Mouse (Mus musculus): ENCODE measurements around the gene Zfand3.

Gene Zfand3

DNA sequence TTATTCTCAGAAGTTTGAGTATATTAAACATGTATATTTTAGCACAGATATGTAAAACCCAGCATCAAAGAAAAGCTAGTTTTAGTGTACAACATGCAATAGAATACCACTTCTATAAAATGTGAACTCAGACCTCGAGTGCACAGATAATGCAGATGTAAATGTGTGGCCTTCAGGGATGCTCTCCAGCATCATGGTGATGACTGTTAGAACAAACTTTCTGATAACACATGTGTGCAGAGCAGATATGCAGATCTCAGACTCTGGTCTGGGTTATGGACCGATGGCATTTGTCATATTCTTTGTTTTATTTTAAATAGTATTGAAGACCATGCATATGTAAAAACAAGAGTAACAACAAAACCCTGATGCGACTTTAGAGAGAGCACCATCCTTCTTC is 117.7 kb downstream of the Zfand3 start:
- no peaks in the 10 kb centered on the region for H3K27me3 ChIP-seq (ENCODE audit: control insufficient read depth, insufficient read depth, low read length, poor library complexity, severe bottlenecking)
- no peaks in the 10 kb centered on the region for H3K36me3 ChIP-seq (ENCODE audit: control insufficient read depth, insufficient read depth, low read length, poor library complexity, severe bottlenecking)
- DNase-seq (ENCODE audit: low read depth, low spot score), result no peak

DNA sequence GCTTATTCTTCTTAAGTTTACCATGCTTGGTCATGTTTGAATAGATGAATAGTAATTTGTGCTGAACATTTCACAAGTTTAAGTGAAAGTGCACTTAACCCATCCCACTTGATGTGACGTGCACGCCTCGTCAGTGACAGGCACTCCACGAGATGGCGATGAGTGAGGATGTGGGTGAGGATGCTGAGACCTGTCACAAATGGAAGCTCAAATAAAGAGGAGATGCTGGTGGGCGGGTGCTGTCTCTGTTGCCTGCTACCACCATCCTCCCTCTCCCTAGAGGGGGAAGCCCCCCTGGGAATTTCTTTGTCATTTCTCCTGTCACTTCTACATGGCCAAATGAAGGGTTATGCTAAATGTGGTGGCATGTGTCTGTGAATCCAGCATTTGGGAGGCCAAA is 123.9 kb downstream of the Zfand3 start:
- no peak for DNase-seq (ENCODE audit: low read depth, low spot score)

DNA sequence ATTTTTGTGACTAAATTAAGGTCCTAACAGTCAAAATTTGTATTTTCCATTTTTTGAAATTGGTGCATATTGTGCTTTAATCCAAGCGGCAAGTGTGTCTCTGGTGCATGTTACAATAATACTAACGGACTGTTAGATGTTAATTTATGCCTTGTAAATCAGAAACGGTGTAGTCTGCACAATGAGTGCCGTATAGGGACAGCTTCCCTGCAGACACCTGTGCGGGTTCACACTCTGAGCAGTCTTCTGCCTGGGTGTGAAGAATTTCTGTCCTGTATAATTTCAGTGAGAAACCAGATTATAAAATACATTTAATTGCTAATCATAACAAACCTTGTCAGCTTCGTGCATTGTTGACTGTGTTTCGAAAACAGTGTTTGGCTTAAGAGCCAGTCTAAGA is 124.7 kb downstream of the Zfand3 start:
- peaks cover 3% of the 10 kb centered on the region; the same call in 1 of the 2 replicates for H3K36me3 ChIP-seq (ENCODE audit: control insufficient read depth, insufficient read depth, low read length, poor library complexity, severe bottlenecking)
- DNase-seq (ENCODE audit: low read depth, low spot score), result no peak
- H3K27me3 ChIP-seq (ENCODE audit: control insufficient read depth, insufficient read depth, low read length, poor library complexity, severe bottlenecking), result no peaks in the 10 kb centered on the region

More for the DNA sequence above, 123.9 kb downstream of the Zfand3 start:
- Histone ChIP-seq H3K27me3 (ENCODE audit: control insufficient read depth, insufficient read depth, low read length, poor library complexity, severe bottlenecking) (no peaks in the 10 kb centered on the region), H3K36me3 (ENCODE audit: control insufficient read depth, insufficient read depth, low read length, poor library complexity, severe bottlenecking) (peaks cover 3% of the 10 kb centered on the region; the same call in 1 of the 2 replicates)

DNA sequence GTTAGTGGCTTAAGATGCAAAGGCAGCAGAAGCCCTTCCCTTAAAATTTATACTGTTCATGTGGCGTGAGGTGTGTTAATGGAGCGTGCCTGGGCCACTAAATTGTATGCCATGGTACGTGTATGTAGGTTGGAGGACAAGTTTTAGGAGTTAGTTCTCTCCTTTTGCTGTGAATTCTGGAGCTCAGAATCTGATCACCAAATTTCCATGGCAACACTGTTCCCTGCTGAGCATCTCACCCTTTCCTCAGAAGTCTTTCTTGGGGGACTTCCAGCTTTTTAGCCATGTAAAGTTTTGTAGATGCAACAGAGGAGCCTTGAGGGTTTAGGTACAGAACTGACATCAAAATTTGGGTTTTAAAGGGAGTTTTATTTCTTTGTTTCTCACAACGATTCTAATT is 125.8 kb downstream of the Zfand3 start:
- Histone ChIP-seq H3K27me3 (ENCODE audit: control insufficient read depth, insufficient read depth, low read length, poor library complexity, severe bottlenecking) (no peaks in the 10 kb centered on the region), H3K36me3 (ENCODE audit: control insufficient read depth, insufficient read depth, low read length, poor library complexity, severe bottlenecking) (peaks cover 3% of the 10 kb centered on the region; the same call in 1 of the 2 replicates)
- no peak for DNase-seq (ENCODE audit: low read depth, low spot score)

GRCm38 (mm10) chr17:30133641-30134040 is 129.1 kb downstream of the Zfand3 start:
- H3K27me3 ChIP-seq (ENCODE audit: control insufficient read depth, insufficient read depth, low read length, poor library complexity, severe bottlenecking), result no peaks in the 10 kb centered on the region
- no peak for DNase-seq (ENCODE audit: low read depth, low spot score)
- H3K36me3 ChIP-seq (ENCODE audit: control insufficient read depth, insufficient read depth, low read length, poor library complexity, severe bottlenecking), result peaks cover 6% of the 10 kb centered on the region

DNA sequence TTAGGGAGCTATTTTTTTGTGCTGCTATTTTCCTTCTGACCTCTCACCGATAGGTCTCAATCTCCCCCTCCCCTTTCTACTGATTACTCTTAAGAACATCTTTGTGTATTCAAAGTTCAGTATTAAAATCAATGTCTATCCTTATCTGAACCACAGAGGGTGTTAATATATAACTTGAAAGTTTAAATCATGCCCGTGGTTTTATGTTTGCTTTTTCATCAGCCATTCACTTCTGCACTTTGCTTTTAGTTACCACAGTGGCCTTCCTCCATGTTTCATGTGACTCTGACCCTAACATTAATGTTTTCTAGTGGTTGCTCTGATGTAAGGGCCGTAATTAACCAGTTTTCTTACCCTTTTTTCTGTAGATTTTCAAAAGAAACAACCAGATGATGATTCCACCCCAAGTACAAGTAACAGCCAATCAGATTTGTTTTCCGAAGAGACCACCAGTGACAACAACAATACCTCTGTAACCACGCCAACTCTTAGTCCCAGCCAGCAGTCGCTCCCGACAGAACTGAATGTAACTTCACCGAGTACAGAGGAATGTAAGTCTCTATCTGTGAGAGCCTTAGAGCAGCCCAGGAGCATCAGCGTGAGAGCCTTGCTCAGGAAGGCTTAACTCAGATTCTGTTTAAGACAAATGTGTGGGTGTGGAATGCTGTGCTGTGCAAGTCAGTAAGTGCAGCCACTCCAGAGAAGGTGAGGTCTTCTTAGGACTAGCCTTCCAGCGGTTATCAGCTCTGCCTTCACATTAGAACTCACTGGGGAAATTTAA is 130.6 kb downstream of the Zfand3 start:
- no peak for DNase-seq (ENCODE audit: low read depth, low spot score)
- Histone ChIP-seq H3K36me3 (ENCODE audit: control insufficient read depth, insufficient read depth, low read length, poor library complexity, severe bottlenecking) (peaks cover 7% of the 10 kb centered on the region), H3K27me3 (ENCODE audit: control insufficient read depth, insufficient read depth, low read length, poor library complexity, severe bottlenecking) (no peaks in the 10 kb centered on the region)

- no peak for DNase-seq (ENCODE audit: low read depth, low spot score)
- peaks cover 7% of the 10 kb centered on the region for H3K36me3 ChIP-seq (ENCODE audit: control insufficient read depth, insufficient read depth, low read length, poor library complexity, severe bottlenecking)
Measured at GRCm38 (mm10) chr17:30135890-30136289, 131.4 kb downstream of the Zfand3 start.

DNA sequence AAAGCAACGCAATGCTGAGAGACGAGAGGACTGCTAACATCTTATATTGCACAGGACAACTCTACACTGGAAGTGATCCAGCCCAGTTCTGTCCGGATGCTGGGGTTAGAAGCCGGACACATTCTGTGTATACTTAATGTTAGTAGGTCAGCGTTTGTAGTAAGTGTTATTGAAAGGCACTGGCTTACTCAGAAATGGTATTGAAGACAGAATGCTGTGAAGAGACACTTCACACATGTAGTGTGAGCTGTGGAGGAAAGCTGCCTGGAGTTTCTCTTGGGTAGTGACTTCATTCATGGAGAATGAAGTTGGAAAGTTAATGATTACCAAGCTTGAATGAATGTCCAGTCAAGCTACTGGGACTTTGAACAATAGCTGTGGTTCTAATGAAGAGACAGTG is 132.2 kb downstream of the Zfand3 start:
- DNase-seq (ENCODE audit: low read depth, low spot score), result no peak
- H3K27me3 ChIP-seq (ENCODE audit: control insufficient read depth, insufficient read depth, low read length, poor library complexity, severe bottlenecking), result no peaks in the 10 kb centered on the region
- peaks cover 7% of the 10 kb centered on the region for H3K36me3 ChIP-seq (ENCODE audit: control insufficient read depth, insufficient read depth, low read length, poor library complexity, severe bottlenecking)

More at GRCm38 (mm10) chr17:30135890-30136289, 131.4 kb downstream of the Zfand3 start:
- H3K27me3 ChIP-seq (ENCODE audit: control insufficient read depth, insufficient read depth, low read length, poor library complexity, severe bottlenecking), result no peaks in the 10 kb centered on the region

DNA sequence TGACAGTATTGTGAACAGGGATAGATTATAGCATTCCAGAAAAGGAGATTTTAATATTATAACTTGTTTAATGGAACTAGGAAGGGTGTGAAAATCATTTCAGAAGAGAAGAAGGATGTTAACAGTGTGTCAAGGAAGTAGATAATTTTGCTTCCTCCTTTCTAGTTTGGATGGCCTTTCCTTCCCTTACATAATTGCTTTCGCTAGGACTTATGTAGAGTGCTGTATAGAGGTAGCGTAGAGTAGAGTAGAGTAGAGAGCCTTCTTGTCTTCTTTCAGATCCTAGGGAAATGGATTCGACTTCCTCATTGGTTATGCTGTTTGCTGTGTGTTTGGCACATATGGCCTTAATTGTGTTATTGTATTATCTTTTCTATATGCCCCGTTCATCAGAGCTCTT is 132.6 kb downstream of the Zfand3 start:
- no peak for DNase-seq (ENCODE audit: low read depth, low spot score)
- Histone ChIP-seq H3K27me3 (ENCODE audit: control insufficient read depth, insufficient read depth, low read length, poor library complexity, severe bottlenecking) (no peaks in the 10 kb centered on the region), H3K36me3 (ENCODE audit: control insufficient read depth, insufficient read depth, low read length, poor library complexity, severe bottlenecking) (peaks cover 6% of the 10 kb centered on the region)

- H3K27me3 ChIP-seq (ENCODE audit: control insufficient read depth, insufficient read depth, low read length, poor library complexity, severe bottlenecking), result no peaks in the 10 kb centered on the region
- H3K36me3 ChIP-seq (ENCODE audit: control insufficient read depth, insufficient read depth, low read length, poor library complexity, severe bottlenecking), result 0 out of 2 replicates have a peak, but pooled peaks cover 2% of the 10 kb centered on the region
- no peak for DNase-seq (ENCODE audit: low read depth, low spot score)
Measured at GRCm38 (mm10) chr17:30144114-30144513, 139.6 kb downstream of the Zfand3 start.

DNA sequence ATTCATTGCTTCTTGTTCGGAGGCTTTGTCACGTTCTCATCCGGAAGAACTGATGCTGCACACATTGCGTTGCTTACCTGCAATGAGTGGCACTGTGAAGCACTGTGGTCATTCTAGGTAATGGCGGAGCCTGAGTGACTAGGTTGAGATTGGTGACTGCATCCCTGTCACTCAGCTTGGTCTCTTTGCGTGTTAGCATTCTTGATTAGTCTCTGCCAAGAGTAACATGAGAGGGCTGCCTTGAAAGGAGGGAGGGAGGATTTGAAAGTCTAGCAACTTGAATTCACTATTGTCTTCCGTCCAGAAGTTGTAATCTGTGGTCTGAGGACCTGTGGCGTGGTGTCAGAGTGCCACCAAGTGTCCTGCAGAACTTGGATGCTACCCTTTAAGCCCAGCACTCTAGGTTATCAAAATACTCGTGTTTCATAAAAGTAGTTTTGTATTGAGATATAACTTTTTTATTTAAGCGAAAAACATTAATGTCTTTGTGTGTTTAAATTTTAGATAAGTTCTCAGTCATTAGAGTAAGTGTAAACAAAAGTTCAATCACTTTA is 141.1 kb downstream of the Zfand3 start:
- Histone ChIP-seq H3K36me3 (ENCODE audit: control insufficient read depth, insufficient read depth, low read length, poor library complexity, severe bottlenecking) (no peaks in the 10 kb centered on the region), H3K27me3 (ENCODE audit: control insufficient read depth, insufficient read depth, low read length, poor library complexity, severe bottlenecking) (no peaks in the 10 kb centered on the region)
- no peak for DNase-seq (ENCODE audit: low read depth, low spot score)

GRCm38 (mm10) chr17:30146555-30146954 is 142.0 kb downstream of the Zfand3 start:
- Histone ChIP-seq H3K36me3 (ENCODE audit: control insufficient read depth, insufficient read depth, low read length, poor library complexity, severe bottlenecking) (no peaks in the 10 kb centered on the region), H3K27me3 (ENCODE audit: control insufficient read depth, insufficient read depth, low read length, poor library complexity, severe bottlenecking) (no peaks in the 10 kb centered on the region)
- no peak for DNase-seq (ENCODE audit: low read depth, low spot score)

DNA sequence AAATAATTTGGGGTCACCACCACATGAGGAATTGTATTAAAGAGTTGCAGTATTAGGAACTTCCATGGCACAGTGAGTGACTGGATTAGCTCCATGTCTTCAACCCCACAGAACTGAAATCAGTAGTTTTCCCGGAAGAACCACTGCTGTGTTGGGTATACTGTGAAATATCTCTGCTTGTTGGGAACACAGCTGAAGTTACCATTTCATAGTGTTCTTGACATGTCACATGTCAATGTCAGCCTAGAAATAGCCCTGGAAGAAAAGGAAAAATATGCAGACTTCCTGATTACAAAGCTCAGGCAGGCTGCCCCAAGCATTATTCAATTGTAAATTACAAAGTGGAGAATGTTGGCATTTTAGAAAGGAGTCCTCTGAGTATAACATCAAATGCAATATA is 143.4 kb downstream of the Zfand3 start:
- H3K36me3 ChIP-seq (ENCODE audit: control insufficient read depth, insufficient read depth, low read length, poor library complexity, severe bottlenecking), result no peaks in the 10 kb centered on the region
- no peaks in the 10 kb centered on the region for H3K27me3 ChIP-seq (ENCODE audit: control insufficient read depth, insufficient read depth, low read length, poor library complexity, severe bottlenecking)
- no peak for DNase-seq (ENCODE audit: low read depth, low spot score)

GRCm38 (mm10) chr17:30148320-30148719 is 143.8 kb downstream of the Zfand3 start:
- H3K27me3 ChIP-seq (ENCODE audit: control insufficient read depth, insufficient read depth, low read length, poor library complexity, severe bottlenecking), result no peaks in the 10 kb centered on the region
- DNase-seq (ENCODE audit: low read depth, low spot score), result no peak
- no peaks in the 10 kb centered on the region for H3K36me3 ChIP-seq (ENCODE audit: control insufficient read depth, insufficient read depth, low read length, poor library complexity, severe bottlenecking)

- H3K36me3 ChIP-seq (ENCODE audit: control insufficient read depth, insufficient read depth, low read length, poor library complexity, severe bottlenecking), result peaks cover 1% of the 10 kb centered on the region; the same call in 1 of the 2 replicates
- DNase-seq (ENCODE audit: low read depth, low spot score), result no peak
- no peaks in the 10 kb centered on the region for H3K27me3 ChIP-seq (ENCODE audit: control insufficient read depth, insufficient read depth, low read length, poor library complexity, severe bottlenecking)
Measured at GRCm38 (mm10) chr17:30149911-30150310, 145.4 kb downstream of the Zfand3 start.
